Mouse (Mus musculus) spleen, postnatal 36 days (tissue): ENCODE measurements around the gene Btbd9.

Experiments
- DNase-seq, 2 experiments: peaks; one replicate each; pipeline ENCODE4 v3.0.0; 2022; ENCODE audit warnings: low spot score in 2 of 2, mixed read lengths in 1 of 2

Gene Btbd9

GRCm38 (mm10) chr17:30391220-30391619 is 185.1 kb downstream of the Btbd9 start:
- DNase-seq, result no peak

DNA sequence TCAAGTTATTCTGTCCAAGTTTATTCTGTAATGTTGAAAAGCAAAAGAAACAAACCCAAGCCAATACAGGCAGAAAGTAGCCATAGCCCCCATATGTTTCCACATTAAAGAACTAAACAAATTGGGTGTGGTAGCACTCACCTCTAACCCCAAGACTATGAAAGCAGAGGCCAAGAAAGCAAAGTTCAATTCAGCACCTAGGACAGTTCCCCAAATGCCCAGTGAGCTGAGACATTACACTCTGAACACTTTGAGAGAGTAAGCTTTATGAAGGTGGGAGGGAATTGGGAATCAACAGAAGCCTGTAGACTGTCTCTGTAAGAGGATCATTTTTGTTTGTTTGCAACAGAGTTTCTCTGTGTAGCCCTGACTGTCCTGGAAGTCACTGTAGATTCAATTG is 186.6 kb downstream of the Btbd9 start:
- no peak for DNase-seq

GRCm38 (mm10) chr17:30388817-30389216 is 187.5 kb downstream of the Btbd9 start:
- DNase-seq, result no peak

DNA sequence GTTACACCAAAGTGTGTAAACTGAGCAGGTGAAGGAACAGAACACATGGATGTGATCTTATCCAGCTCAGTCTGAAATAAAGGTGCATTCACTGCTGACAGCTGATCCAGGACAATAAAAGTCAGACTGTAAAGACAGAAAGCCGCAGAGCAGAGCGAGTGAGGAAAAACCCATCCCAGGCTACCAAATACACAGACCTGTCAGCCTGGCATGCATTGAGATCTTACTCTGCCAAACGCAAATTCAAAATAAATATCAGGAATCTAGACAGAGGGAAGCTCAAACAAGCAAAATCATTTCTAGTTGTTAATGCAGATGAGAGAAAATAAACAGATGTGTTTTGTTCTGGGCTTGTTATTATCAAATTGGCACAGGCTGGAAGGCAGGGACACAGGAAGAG is 187.9 kb downstream of the Btbd9 start:
- DNase-seq, result no peak

- DNase-seq, result no peak
Observed at GRCm38 (mm10) chr17:30386241-30386640, 190.0 kb downstream of the Btbd9 start.

DNA sequence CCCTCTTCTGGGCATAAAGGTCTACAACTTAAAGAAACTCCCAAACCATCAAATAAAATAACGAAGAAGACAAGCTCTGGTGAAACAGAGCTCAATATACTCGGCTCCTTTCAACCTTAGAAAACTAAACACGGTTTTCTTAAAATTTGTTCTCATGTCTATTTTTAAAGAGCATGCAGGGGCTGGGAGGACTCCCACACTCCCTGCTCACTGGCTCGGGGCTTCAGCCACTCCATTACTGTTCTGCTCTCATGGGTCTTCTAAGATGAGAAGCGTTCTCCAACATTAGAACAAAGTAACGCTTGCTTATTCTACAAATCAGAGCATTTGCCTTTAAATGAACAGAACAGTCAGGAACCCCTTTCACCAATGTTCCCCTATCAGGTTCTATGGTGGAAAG is 192.6 kb downstream of the Btbd9 start:
- DNase-seq, result no peak

DNA sequence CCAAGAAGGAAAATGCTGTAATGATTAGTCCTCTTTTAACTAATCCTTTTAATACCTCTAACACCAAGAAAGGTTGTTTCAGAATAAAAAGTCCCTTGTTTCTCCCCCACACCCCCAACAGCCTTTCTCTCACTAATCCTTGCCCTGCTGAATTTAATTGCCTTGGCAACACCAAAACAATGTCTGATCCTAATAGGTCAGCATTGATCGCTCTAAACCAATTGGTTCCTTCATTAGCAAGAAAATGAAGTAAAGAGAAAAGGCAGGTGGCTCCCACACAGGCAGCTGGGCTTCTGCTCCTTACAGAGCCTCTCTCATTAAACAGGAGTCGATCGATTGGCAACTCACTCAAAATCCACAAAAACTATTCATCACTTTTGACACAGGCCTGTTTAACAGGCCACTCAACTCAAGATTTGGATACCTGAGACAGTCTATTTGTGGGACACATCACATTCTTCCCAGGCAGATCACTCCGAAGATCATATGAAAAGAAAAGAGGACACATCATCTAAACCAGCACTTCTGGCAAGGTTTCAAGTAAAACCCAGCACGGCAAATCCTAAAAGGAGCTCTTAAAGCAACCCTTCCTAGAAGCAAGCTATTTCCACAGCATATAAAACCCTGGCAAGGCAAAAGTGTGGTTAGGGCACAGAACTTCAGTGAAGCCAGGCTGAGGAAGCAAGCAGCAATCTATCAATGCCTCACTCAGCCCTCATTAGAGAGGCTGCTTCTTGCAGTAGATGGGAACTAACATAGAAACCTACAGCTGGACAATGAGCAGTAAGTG is 197.9 kb downstream of the Btbd9 start:
- no peak for DNase-seq

DNA sequence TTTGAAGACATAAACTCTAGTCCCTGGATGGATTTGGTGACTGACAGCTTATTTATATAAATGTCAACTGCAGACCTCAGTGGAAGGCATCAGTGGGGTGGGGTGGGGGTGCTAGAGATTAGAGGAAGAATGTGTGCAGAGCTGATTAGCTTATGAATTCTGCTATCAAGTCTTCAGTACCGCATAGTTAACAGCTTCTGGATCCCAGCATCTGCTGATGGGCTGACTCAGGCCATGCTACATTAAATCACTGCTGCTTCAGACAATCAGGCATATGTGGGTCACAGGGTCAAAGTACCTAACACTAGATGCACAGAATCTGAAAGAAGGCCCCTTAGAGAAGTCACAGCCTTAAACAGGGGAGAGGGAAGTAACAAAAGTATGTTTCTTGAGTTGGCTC is 198.5 kb downstream of the Btbd9 start:
- no peak for DNase-seq

- DNase-seq, result no peak
Observed at GRCm38 (mm10) chr17:30375107-30375506, 201.2 kb downstream of the Btbd9 start.

DNA sequence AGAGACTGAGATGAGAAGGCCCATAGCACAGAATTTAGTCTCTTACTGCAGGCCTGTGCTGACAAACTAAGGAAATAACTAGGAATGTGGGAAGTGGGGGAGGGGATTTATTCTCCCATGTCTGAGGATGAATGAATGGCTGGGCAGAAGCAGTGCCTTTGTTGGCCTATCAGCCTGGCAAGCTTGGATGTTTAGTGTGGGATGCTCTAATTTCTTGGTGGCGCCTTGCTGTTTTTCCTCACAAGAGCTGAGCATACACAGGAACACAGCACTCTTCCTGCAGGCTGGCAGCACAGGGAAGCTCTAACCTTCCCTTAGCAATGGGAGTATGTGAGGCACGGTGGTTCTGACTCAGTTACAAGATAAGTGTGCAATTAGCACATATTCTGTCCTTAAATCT is 207.7 kb downstream of the Btbd9 start:
- DNase-seq, result no peak

DNA sequence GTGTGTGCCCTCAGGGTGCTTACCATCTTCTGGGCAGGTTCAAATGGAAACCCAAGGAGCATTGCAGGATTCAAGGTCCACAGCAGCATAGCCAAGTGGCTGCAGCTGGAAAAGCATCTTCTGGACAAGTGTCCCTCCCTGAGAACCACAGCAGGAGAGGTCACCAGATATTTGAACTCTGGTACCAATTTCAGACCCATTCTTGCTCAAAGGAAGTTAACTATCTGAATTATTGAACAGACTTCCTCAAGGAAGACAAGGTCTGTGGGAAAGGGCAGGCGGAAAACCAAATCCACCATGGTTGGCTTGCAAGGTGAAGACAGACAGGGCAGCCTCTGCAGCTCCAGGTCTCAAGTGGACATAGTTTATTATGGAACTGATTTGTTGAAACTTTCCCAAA is 211.6 kb downstream of the Btbd9 start:
- no peak for DNase-seq

DNA sequence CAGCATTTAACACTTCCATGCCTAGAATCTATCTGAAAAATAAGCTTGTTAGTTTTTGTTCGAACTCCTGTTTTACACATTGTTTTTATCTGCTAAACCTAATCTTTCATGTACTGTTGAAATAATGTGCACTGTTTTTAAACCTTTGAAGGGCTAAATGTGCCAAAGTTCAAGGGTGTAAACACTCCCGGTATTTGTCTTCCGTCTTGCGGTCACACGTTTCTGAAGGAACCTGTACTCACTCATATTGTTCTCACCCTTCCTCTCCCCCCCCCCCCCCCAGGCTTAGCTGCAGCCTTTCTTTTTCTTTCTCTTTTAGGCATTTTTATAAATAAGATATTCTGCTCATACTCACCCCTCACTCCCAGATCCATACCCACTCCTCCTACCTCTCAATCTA is 212.9 kb downstream of the Btbd9 start:
- no peak for DNase-seq

DNA sequence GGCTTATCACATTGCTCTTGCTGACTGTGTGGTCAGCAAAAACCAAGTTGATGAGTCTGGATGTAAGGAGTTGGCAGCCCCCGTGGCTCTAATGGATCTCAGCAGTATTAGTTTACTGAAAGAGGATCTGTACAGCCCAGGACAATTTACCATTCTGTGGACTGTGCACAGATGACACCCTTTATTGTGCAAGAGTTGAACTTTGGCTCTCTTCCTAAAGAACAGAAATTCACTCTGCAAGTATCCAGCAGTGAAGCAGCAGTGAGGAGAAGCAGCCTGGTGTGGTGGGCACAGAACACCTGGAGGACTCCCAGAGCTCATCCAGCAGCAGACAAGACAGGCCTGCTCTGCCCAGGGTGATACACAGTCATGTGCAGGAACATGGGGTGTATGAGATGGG is 215.6 kb downstream of the Btbd9 start:
- DNase-seq, result no peak

DNA sequence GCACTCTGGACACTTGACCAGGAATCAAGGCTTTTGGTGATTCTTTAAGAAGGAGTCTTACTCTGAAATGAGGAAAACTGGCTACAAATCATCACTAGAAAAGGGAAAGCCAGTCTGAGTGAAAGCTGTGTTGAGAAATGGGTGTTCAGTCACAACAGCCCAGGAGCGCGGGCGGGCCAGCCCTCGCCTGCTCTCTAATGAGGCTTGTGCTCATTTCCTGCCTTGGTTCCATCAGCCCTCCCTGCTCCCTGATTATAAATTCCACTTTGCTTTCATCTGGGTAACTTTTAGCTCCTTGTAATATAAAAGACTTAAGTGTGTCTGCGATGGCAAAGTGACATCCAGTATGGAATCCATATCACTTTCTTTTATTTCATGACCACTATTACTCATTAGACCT is 216.9 kb downstream of the Btbd9 start:
- no peak for DNase-seq

DNA sequence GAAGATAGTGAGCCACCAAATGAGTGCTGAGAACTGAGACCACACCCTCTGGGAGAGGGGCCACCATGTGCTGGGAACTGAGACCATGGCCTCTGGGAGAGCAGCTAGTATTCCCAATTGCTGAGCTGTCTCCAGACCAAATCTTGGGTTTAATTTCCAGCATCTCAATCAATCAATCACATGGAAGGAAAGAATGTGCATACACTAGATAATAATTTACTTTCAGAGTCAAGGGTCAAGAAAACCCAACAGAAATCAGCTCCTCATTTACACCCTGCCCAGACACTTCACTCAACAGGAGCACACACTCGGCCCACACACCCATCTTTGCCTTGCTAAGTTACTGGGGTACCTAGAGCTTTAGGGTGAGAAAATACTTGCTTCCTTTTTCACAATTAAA is 220.9 kb downstream of the Btbd9 start:
- DNase-seq, result no peak

DNA sequence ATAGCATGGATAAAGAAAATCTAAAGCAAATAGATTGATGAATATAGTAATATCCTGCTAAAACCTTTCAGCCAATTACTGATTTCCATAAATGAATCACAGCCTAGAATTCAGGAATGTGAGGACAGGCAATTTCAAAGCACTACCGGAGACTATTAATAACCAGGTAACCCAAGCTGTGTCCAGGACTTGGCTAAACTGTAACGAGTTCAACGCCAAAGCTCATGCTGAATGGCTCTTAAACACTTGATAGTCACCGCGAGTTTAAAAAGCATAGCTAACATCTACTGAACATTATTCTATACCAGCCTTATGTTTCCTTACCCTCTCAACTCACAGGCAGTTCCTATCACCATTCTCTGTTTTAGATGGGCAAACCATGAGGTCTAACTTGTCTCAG is 221.9 kb downstream of the Btbd9 start:
- DNase-seq, result no peak

- no peak for DNase-seq
Observed at GRCm38 (mm10) chr17:30348031-30348430, 228.3 kb downstream of the Btbd9 start.

DNA sequence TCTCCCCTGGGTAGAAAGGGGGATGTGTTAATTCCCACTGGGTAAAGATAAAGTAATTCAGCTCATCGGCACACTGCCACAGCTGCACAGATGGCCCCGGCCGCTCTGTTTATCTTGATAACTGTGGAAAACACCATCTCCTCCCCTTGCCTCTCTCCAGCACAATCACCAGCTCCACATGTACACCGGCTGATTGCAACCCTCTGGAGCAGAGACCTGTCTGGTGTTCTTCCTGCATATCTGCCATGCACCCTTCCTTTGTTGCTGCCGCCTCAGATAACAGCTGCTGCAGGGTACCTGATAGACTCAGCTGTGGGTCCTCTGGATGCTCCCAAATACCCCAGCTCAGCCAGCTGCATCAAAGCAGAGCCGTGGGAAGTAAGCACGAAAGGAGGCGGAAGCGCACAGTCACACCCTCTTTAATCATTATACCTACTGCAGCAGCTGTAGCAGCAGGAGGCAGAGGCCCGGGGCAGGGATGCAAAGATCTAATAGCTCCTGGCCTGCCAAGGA is 229.1 kb downstream of the Btbd9 start:
- peak; percentile 23 to 42 for DNase-seq

DNA sequence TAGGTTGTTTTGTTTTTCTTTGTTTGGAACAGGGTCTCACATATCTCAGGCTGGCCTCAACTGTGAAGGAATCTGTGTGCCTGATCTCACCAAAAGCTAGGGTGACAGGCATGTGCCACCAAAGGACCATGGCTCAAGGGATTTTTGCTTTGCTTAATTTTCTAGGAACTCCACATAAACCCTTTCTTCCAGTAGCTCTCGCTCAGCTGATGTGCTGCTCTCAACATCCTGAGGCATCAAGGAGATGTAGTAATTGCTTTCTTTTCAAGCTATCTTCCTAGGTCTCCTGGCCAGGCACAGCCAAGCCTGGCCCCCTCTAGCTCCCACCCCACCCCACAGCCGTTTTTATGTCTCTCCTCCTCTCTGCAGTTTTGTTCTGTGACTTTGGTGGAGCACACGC is 231.3 kb downstream of the Btbd9 start:
- no peak for DNase-seq

- no peak for DNase-seq
Observed at GRCm38 (mm10) chr17:30343701-30344473, 232.4 kb downstream of the Btbd9 start.

GRCm38 (mm10) chr17:30341556-30341955 is 234.7 kb downstream of the Btbd9 start:
- DNase-seq, result no peak

DNA sequence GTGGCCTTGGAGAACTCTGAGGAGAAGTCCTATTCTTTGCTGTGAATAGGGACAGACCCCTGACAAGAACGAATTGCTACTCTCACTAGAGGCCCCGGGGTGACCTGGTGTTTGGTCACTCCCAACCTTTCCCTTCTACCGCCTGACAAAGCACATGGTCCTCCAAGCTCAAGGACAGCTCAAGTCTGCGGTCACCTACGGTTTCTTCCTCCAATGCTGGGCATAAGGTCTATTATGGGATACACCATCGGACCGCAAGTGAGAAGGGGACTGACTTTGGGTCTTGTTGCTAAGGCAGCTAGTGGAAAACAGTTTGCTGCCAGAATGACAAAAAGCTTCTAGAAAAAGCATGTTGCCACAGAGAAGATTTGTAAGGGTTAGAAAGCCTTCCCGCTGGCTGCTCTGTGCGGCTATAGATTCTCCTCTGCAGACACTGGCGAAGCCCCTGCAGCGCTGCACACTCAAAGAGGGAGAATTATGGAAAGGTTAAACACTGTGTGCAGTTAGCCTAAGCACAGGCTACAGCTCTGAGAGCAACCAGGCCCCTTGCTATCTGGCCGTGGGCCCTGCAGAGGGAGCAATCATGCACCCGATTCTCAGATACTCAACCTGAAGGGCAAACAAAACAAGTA is 235.7 kb downstream of the Btbd9 start:
- DNase-seq, result no peak

DNA sequence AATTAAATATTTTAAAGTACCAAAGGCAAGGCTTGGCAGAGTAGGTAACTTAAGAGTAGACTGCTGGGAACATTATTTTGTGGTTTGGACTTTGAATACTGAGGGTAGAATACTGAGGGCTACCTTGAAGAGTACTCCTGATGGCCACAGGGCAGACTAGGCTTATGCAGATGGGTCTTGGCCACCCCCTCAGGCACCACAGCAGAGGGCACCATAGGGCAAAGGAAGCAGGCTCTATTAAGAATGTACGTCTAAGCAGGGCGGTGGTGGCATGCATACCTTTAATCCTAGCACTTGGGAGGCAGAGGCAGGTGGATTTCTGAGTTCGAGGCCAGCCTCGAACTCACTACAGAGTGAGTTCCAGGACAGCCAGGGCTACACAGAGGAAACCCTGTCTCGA is 237.0 kb downstream of the Btbd9 start:
- DNase-seq, result no peak
